Mouse (Mus musculus) mouse trophoblast stem cell (cell line): ENCODE data around the gene Llgl1.

Source experiments
- in situ Hi-C, 2 experiments: fragments of 300-500 bp; cut with MseI, MboI; formaldehyde crosslinking; loops; 2 replicates in 1 of 2; 3 replicates in 1 of 2; pipeline ENCODE4 v1.15.1; 2025

Llgl1 gene

DNA sequence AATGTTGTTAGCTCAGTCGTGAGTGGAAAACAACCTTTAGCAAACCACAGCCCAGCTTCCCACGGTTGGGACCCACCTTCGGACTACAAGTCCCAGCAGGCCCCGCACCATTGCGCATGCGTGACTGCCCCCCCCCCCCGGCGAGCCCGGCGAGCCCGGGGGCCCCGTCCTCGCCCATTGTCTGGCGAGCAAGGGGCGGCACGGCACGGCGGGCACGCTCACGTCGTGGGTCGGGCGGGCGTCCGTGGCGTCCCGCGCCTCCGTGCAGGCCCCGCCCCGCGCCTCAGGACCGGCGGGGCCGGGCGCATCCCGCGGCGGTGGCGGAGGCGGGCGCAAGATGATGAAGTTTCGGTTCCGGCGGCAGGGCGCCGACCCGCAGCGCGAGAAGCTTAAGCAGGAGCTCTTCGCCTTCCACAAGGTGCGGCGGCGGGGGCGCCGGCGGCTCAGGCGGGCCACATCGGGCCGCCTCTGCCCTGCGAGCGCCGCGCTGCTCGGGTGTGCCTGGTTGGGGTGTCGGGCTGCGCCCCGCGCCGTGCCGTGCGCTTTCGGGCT lies at the start of gene Llgl1:
Gene Llgl1, plus strand, starts transcription at position 200 of the 552 bp plus-strand sequence.
- in situ Hi-C loops: loop anchor here in 1 of 2 experiments (10.0 kb wide), 1 partner anchor 145 kb away; no protein-coding TSS in a partner anchor

- in situ Hi-C loops: loop anchor here in 1 of 2 experiments (10.0 kb wide), 1 partner anchor 141 kb away; no protein-coding TSS in a partner anchor
Observed at GRCm38 (mm10) chr11:60696165-60696564, 3.4 kb upstream of the Llgl1 start.

DNA sequence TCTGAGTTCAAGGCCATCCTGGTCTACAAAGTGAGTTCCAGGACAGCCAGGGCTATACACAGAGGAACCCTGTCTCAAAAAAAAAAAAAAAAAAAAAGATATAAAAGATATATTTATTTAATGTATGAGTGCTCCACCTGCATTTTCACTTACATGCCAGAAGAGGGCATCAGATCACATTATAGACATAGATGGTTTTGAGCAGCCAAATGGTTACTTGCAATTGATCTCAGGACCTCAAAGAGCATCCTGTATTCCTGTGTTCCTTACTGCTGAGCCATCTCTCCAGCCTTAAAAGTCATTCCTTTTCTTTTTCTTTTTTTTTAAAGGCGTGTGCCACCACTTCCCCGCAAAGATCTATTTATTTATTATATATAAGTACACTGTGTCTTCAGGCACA lies 2.0 kb upstream of the Llgl1 start:
- in situ Hi-C loops: loop anchor here in 1 of 2 experiments (10.0 kb wide), 1 partner anchor 143 kb away; no protein-coding TSS in a partner anchor

- in situ Hi-C loops: loop anchor here in 1 of 2 experiments (10.0 kb wide), 1 partner anchor 144 kb away; no protein-coding TSS in a partner anchor
Observed at GRCm38 (mm10) chr11:60698806-60699523, 558 bp upstream of the Llgl1 start.

DNA sequence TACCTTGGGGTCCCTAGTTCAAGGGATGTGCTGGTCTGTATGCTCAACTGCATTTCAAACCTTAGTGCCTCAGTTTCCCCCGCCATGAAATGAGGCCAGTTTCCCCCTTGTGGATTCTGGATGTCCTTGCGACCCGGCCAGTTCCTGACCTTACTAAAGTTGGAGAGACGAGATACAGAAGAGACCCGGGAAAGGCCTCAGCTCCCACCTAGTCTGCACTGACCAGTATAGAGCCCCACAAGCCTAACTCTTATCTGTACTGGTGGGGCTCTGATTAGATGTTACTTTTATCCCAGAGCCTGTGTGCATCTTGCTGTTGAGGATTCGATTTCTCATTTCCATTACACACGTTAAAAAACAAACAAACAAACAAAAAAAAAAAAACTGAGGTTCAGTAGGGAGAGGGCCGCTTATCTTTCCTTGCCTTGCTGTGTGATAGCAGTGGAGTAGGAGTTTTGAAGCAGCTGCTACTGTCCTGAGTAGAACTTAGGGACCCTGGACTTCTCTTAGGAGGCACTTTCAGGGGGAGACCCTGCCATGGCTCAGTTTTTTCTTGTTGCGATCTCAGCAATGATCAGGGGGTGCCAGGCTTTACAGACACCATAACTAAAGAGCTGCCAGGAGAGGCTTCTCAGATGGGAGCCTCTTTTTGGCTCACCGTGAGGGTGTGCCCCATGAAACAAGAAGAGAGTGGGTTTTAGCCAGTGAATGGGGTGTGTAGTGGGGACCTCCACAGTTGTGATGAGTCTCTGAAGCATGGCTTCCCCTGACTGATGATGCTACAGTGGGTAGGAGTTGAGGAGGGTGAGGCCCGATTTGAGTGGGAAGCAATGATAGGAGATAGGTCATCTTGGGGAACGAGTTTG lies 1.0 kb downstream of the Llgl1 start:
- in situ Hi-C loops: no loop called here

DNA sequence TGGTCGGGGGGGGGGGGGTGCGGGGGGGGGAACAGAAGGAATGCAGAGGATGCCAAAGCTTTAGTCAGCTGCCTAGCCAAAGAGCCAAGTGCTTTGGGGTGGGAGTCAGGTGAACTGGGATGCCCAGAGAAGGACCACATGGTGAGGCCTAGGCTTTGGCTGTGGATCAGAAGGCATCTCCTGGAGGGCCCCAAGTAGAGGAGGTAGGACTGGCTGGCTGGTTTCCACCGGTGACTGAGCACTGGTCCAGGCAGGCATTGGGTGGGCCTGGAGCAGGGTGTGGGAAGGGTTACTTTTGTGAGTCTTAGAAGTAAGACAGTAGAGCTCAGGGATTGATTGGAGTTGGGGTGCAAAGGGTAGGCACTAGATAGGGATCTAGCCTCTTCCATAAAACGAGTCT lies 2.1 kb downstream of the Llgl1 start:
- in situ Hi-C loops: no loop called here

GRCm38 (mm10) chr11:60703131-60703530 lies 3.6 kb downstream of the Llgl1 start:
- in situ Hi-C loops: no loop called here

GRCm38 (mm10) chr11:60704023-60704880 lies 4.7 kb downstream of the Llgl1 start:
- in situ Hi-C loops: no loop called here

DNA sequence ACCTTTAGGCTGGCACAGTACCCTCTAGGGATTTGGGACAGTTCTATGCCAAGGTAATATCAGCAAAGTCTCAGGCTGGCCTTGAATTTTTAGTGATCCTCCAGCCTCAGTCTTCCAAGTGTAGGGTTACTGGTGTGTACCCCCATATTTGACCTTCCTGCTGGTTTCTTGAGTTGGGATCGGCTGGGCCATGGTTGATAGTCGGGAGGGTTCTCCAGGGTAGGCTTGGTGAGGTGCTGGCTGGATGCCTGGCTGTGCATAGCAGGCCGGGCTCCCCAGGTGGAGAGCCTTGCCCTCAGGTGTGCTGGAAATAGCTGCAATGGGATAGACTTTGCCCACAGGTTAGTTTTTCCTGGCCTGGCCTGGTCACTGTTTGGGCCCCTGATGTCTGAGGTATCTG lies 5.7 kb downstream of the Llgl1 start:
- in situ Hi-C loops: no loop called here

DNA sequence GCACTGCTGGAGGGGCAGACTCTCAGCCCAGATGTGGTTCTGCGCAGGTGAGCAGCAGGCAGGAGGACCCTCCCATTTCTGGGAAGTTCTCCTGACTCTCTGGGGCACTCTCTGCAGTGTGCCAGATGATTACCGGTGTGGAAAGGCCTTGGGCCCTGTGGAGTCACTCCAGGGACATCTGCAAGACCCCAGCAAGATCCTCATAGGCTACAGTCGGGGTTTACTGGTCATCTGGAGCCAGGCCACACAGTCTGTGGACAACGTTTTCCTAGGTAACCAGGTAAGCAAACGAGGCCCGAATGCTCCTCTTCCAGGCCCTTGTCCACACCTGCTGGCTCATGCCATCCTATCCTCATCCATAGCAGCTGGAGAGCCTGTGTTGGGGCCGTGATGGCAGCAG lies 6.6 kb downstream of the Llgl1 start:
- in situ Hi-C loops: no loop called here

DNA sequence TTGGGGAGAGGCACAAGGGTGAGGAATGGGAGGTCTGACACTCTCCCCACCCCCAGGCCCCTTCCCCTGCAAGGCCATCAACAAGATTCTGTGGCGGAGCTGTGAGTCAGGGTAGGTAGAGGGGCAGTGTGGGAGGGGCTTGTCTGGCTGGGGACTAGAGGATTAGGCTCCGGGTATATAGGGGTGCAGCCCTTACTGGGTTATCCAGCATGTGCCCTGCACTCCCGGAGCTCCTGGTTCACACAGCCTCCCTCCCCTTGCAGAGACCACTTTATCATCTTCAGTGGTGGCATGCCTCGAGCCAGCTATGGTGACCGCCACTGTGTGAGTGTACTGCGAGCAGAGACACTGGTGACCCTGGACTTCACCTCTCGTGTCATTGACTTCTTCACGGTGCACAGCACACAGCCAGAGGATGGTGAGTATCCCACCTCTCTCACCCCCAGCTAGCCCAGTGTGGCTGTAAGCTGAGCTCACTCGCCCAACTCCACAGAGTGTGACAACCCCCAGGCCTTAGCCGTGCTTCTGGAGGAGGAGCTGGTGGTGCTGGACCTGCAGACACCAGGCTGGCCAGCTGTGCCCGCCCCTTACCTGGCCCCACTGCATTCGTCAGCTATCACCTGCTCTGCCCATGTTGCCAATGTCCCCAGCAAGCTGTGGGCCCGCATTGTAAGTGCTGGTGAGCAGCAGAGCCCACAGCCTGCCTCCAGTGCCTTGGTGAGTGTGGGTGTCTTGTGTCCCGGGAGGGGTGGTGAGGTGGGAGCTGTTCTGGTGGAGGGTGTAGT lies 7.4 kb downstream of the Llgl1 start:
- in situ Hi-C loops: no loop called here

DNA sequence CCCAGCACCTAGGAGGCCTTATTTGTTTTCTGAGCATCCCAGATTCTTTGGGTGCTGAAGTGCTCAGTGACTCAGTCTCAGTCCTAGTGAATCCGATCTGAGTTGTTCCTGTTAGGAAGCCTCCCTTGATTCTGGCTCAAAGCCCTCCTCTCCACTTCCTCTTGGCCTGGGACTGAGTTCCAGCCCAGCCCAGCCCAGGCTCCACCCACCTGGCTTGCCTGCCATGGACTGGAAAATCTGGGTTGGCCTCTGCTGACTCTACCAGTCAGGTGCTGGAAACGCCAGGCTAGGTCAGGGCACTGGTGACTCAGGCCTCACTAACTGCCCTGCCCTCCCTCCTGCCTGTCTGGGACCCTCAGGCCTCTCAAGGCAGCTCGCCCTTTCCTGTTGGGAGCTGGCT lies 8.1 kb downstream of the Llgl1 start:
- in situ Hi-C loops: no loop called here

GRCm38 (mm10) chr11:60708631-60709030 lies 9.1 kb downstream of the Llgl1 start:
- in situ Hi-C loops: no loop called here

DNA sequence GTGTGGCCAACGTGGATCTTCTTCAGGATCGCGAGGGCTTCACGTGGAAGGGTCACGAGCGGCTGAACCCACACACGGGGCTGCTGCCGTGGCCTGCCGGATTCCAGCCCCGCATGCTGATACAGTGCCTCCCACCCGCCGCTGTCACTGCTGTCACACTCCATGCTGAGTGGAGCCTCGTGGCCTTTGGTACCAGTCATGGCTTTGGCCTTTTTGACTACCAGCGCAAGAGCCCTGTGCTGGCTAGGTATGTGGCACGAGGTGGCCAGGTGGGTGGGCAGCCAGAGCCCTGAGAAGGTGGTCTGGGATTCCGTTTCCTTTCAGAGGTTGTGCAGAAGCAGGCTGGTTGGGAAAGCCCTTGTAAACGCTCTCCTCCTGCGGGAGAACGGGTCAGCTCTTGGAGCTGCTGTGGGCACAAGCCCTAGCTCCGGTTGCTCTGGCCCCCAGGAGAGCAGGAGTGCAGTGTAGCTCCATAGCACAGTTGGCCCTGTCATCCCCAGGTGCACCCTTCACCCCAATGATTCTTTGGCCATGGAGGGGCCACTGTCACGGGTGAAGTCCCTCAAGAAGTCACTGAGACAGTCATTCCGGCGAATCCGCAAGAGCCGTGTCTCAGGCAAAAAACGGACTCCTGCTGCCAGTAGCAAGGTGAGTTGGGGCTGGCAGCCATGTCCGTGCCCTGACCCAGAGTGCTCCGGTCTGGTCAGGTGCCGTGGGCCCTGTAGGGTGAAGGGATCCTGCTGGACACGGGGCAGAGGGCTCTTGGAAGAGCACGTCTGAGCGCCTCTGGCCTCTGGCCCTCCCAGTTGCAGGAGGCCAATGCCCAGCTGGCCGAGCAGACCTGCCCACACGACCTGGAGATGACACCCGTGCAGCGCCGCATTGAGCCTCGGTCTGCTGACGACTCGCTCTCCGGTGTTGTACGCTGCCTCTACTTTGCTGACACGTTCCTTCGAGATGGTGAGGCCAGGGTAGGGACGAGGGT lies 10.2 kb downstream of the Llgl1 start:
- in situ Hi-C loops: loop anchor here in 1 of 2 experiments (10.0 kb wide), 1 partner anchor 165 kb away; no protein-coding TSS in a partner anchor

DNA sequence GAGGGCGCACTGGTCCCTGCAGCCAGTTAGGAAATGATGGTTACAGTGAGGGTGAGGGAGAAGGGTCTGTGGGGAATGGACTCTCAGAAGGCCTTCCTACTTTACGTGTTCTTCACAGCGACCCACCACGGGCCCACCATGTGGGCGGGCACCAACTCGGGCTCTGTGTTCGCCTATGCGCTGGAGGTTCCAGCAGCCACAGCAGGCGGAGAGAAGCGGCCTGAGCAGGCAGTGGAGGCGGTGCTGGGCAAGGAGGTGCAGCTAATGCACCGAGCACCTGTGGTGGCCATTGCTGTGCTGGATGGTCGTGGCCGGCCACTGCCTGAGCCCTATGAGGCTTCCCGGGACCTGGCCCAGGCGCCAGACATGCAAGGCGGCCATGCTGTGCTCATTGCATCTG lies 11.7 kb downstream of the Llgl1 start:
- in situ Hi-C loops: loop anchor here in 1 of 2 experiments (10.0 kb wide), 1 partner anchor 166 kb away; no protein-coding TSS in a partner anchor

- in situ Hi-C loops: loop anchor here in 1 of 2 experiments (10.0 kb wide), 1 partner anchor 167 kb away; no protein-coding TSS in a partner anchor
Observed at GRCm38 (mm10) chr11:60712040-60712439, 12.5 kb downstream of the Llgl1 start.

DNA sequence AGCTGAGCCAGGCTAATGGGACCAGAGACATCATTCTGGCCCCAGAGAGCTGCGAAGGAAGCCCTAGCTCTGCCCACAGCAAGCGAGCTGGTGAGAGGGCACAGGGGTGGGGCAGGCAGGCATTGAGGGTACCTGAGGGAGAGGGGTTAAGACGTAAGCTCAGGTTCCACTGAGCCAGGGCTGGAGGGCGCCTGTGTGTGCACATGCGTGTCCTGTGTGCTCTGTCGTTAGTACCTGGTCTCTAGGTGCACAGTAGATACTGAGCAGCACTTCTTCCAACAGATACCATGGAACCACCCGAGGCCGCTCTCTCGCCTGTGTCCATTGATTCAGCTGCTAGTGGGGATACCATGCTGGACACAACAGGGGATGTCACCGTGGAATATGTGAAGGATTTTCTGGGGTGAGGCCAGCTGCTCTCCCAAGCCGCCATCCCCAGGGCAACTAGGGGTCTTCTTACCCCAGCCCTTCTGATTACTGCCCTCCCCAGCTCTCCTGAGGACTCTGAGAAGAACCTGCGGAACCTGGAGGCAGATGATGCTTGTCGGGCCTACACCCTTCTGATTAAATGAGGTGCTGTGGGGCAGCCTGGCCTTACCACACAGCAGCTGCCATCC lies 13.2 kb downstream of the Llgl1 start:
- in situ Hi-C loops: loop anchor here in 1 of 2 experiments (10.0 kb wide), 1 partner anchor 168 kb away; no protein-coding TSS in a partner anchor

GRCm38 (mm10) chr11:60715833-60716232 lies 16.3 kb downstream of the Llgl1 start:
- in situ Hi-C loops: loop anchor here in 1 of 2 experiments (10.0 kb wide), 1 partner anchor 171 kb away; no protein-coding TSS in a partner anchor
